Mouse (Mus musculus) midbrain, postnatal 0 days (tissue): Measurements from ENCODE around the gene Tmem50b. TPM values are rescaled to one million over a fixed set of nuclear protein-coding genes. Genes with fewer than 3 reads are reported as not detected.

ENCODE experiments used
- ATAC-seq: fragments of 200-750 bp; cut with Nextera tagmentation; 2 replicates; pipeline ENCODE4 v1.8.0; 2017; ENCODE audit warnings: moderate number of reproducible peaks, mild to moderate bottlenecking, moderate TSS enrichment, moderate library complexity; ENCODE audit not compliant: low FRiP score
- DNase-seq: peaks from one replicate; pipeline ENCODE4 v3.0.0-alpha.2; 2015; ENCODE audit warnings: low spot score
- H3K27ac ChIP-seq: fragments of 300-500 bp; sonication (generic); 2 replicates; pipeline ENCODE4 v1.5.1; 2014; ENCODE audit warnings: low read depth, mild to moderate bottlenecking, low read length, mixed read lengths
- H3K27me3 ChIP-seq: fragments of 300-500 bp; sonication (generic); 2 replicates; pipeline ENCODE4 v1.6.1; 2014; ENCODE audit warnings: low read length, control low read depth, mixed read lengths; ENCODE audit not compliant: insufficient read depth
- H3K36me3 ChIP-seq: fragments of 300-500 bp; sonication (generic); 2 replicates; pipeline ENCODE4 v1.6.1; 2014; ENCODE audit warnings: low read length, control low read depth, mixed read lengths; ENCODE audit not compliant: insufficient read depth
- H3K4me1 ChIP-seq: fragments of 300-500 bp; sonication (generic); 2 replicates; pipeline ENCODE4 v1.6.1; 2014; ENCODE audit warnings: mild to moderate bottlenecking, control low read depth, antibody characterized with exemption, low read length, mixed read lengths; ENCODE audit not compliant: insufficient read depth
- H3K4me2 ChIP-seq: fragments of 300-500 bp; sonication (generic); 2 replicates; pipeline ENCODE4 v1.6.1; 2014; ENCODE audit warnings: low read depth, mild to moderate bottlenecking, low read length, mixed read lengths; ENCODE audit not compliant: poor library complexity, severe bottlenecking
- H3K4me3 ChIP-seq: fragments of 300-500 bp; sonication (generic); 2 replicates; pipeline ENCODE4 v1.5.1; 2014; ENCODE audit warnings: low read depth, mild to moderate bottlenecking, low read length, moderate library complexity
- H3K9ac ChIP-seq: fragments of 300-500 bp; sonication (generic); replicated peaks from 2 replicates; pipeline ENCODE4 v1.6.1; 2014; ENCODE audit warnings: mild to moderate bottlenecking, low read length, moderate library complexity, mixed read lengths; ENCODE audit not compliant: poor library complexity, severe bottlenecking
- H3K9me3 ChIP-seq: fragments of 300-500 bp; sonication (generic); 2 replicates; pipeline ENCODE4 v1.6.1; 2016; ENCODE audit warnings: low read length, control low read depth
- CTCF ChIP-seq: IDR thresholded peaks from 2 replicates; pipeline ENCODE4 v1.5.1; 2016; ENCODE audit warnings: antibody characterized with exemption, mild to moderate bottlenecking
- WGBS: fragments of 180-500 bp; shearing (Covaris S2); extraction: QIAGEN DNeasy Blood & Tissue Kit; methylation state at CpG from one replicate; pipeline ENCODE4 v1.1.7; 2014; 5-methylcytosine and 5-hydroxymethylcytosine counted together
- polyA plus RNA-seq: library from polyadenylated mRNA; unstranded; fragments of >200 nt; fragmentation: Nextera tagmentation; extraction: Ambion mirVana; gene quantifications from 2 replicates; pipeline ENCODE4 v1.2.1, GENCODE M21; 2015
- total RNA-seq: library from RNA; depleted of rRNA; stranded (reverse); fragments of >200 nt; gene quantifications from 2 replicates; pipeline ENCODE4 v1.2.3, GENCODE M21; 2014

Gene Tmem50b
- total and polyA plus RNA-seq, 2 experiments from 2014 or later = 78.2 to 103 TPM

- WGBS = 98% methylated on average over 2 of the region's 2 CpGs
- H3K36me3 ChIP-seq = peaks cover 62% of the 10 kb centered on the region
Observed at GRCm38 (mm10) chr16:91639636-91640035, 42.0 kb upstream of the Tmem50b start.

GRCm38 (mm10) chr16:91639161-91639560 lies 41.6 kb upstream of the Tmem50b start:
- H3K4me3 ChIP-seq = no peak overlapping the region
- WGBS = 95% methylated on average over 5 of the region's 5 CpGs
- no peaks in the 10 kb centered on the region for H3K27me3 ChIP-seq
- no peak overlapping the region for H3K9ac ChIP-seq
- DNase-seq = no peak
- TF ChIP-seq CTCF = no peak
- no peak overlapping the region for H3K4me2 ChIP-seq
- H3K27ac ChIP-seq = no peak overlapping the region
- H3K36me3 ChIP-seq = peaks cover 62% of the 10 kb centered on the region
- no peaks in the 10 kb centered on the region for H3K9me3 ChIP-seq
- ATAC-seq = no peak
- H3K4me1 ChIP-seq = no peaks in the 10 kb centered on the region

More at GRCm38 (mm10) chr16:91639636-91640035, 42.0 kb upstream of the Tmem50b start:
- Histone ChIP-seq H3K9ac (no peak overlapping the region), H3K9me3 (no peaks in the 10 kb centered on the region), H3K27ac (no peak overlapping the region), H3K4me2 (no peak overlapping the region), H3K4me3 (no peak overlapping the region), H3K4me1 (no peaks in the 10 kb centered on the region), H3K27me3 (no peaks in the 10 kb centered on the region)
- ATAC-seq = no peak
- DNase-seq = no peak
- no peak for TF ChIP-seq CTCF

- ATAC-seq (no peak), DNase-seq (no peak)
- Histone ChIP-seq H3K4me1 (no peaks in the 10 kb centered on the region), H3K27me3 (no peaks in the 10 kb centered on the region), H3K4me3 (no peak overlapping the region), H3K4me2 (no peak overlapping the region), H3K27ac (no peak overlapping the region), H3K9me3 (no peaks in the 10 kb centered on the region), H3K9ac (no peak overlapping the region), H3K36me3 (peaks cover 57% of the 10 kb centered on the region)
- no peak for TF ChIP-seq CTCF
- 94% methylated on average over 12 of the region's 12 CpGs for WGBS
Observed at GRCm38 (mm10) chr16:91633641-91634040, 36.0 kb upstream of the Tmem50b start.

DNA sequence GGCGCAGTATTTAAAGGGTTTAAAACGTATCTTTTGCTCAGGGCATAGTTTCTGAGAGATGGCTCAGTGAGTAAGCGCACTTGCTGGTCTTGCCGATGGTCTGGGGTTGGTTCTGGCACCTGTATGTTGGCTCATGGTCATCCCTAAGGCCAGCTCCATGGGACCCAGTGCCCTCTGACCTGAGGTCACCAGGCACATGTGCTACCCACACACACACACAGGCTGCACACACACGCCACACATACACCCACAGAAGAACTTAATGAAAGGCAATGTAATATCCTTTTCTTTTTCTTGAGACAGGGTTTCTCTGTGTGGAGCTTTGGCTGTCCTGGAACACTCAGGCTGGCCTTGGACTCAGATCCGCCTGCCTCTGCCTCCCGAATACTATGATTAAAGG lies 35.3 kb upstream of the Tmem50b start:
- TF ChIP-seq CTCF = no peak
- 95% methylated on average over 7 of the region's 7 CpGs for WGBS
- Histone ChIP-seq H3K27ac (no peak overlapping the region), H3K4me2 (no peak overlapping the region), H3K4me3 (no peak overlapping the region), H3K27me3 (no peaks in the 10 kb centered on the region), H3K9me3 (no peaks in the 10 kb centered on the region), H3K9ac (no peak overlapping the region), H3K36me3 (peaks cover 57% of the 10 kb centered on the region), H3K4me1 (no peaks in the 10 kb centered on the region)
- no peak for ATAC-seq
- no peak for DNase-seq

DNA sequence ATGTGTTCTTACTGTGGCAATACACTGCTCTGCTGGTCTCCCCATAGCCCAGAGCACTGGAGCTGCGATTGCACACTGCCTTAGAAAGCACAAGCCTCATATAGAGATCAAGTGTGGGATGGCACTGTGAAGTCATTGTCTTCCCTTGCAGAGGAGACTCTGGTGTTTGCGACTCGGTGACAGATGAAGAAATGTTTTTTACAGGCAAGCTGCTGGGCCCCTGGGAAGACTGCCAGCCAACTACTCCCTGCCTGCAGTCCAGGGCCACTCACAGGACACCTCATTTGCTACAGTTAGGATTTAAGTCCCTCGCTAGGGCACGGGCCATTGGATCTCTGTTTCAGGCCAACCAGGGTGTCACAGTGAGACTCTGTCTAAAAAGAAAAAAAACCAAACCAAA lies 34.8 kb upstream of the Tmem50b start:
- DNase-seq (no peak), ATAC-seq (no peak)
- H3K27ac ChIP-seq = no peak overlapping the region
- no peak overlapping the region for H3K9ac ChIP-seq
- H3K4me2 ChIP-seq = no peak overlapping the region
- no peak overlapping the region for H3K4me3 ChIP-seq
- H3K9me3 ChIP-seq = no peaks in the 10 kb centered on the region
- peaks cover 52% of the 10 kb centered on the region for H3K36me3 ChIP-seq
- TF ChIP-seq CTCF = no peak
- no peaks in the 10 kb centered on the region for H3K4me1 ChIP-seq
- no peaks in the 10 kb centered on the region for H3K27me3 ChIP-seq
- 81% methylated on average over 5 of the region's 5 CpGs for WGBS

DNA sequence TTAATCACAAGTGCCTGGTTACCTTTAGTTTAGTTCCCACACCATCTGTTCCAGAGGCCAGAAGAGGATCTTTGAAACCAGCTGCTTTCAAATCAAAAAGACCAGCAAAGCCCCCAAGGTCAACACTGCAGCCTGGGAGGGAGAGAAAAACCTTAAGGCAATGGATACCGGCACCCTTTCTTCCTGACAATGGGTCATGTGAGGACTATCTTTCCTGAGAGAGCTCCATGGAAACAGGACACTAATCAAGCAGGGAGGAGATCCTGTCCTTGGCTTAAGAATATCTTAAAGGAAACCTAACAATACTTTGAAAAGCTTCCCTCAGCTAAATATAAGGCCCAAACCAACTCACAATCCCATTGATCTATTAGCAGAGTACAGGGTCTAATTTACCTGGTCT lies 33.0 kb upstream of the Tmem50b start:
- Histone ChIP-seq H3K9me3 (no peaks in the 10 kb centered on the region), H3K36me3 (peaks cover 43% of the 10 kb centered on the region), H3K27me3 (no peaks in the 10 kb centered on the region), H3K27ac (no peak overlapping the region), H3K9ac (no peak overlapping the region), H3K4me3 (no peak overlapping the region), H3K4me1 (no peaks in the 10 kb centered on the region), H3K4me2 (no peak overlapping the region)
- 53% methylated on average over 1 of the region's 1 CpGs for WGBS
- no peak for ATAC-seq
- no peak for DNase-seq
- TF ChIP-seq CTCF = no peak
